Comparison of ENCODE assay signal across 32 mouse cellular contexts in the genomic region with DNA sequence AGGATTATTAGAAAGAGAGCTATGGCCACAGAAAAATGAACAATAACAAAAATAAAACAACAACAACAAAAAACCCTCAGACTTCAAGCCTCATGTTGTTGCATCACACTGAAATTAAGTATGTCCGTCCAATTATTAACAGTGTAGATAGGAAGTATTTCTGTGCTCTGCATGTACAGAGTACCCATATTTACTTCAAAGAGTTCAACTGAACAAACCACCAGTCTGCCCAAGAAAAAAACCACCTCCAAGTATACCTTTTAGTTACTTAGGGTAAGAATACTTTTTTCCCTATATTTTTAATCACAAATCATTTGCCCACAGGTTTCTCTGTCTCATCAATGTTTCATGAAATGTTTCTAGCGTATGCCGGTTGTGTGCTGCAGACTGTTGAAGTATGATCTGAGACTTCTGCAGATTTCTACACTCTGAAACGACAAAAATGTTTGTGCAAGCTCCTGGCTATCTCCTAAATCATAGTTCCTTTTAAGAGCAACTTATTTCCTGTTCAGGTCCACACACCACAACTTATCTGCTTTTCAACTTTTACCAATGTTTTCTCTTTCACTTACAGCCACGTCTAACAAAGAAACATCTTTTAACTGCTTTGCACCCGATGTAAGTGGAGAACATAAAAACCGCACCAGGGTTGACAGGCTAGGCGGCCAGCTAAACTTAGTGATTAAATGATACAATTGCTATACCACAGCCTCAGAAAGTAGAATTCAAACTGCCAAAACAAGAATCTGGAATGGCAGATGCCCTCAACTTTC.
DNase-seq lines count a peak whose midpoint lies in the region; ATAC-seq and TF ChIP-seq lines count a peak whose summit lies in the region.
"Had no signal": no experiment of that assay in that cellular context is flagged by ENCODE, and none has a peak within 500 bp of the region (broad histone marks: within the 10 kb centered on the region; RNA-seq: fewer than 3 reads in every experiment).

No protein-coding gene starts in this region.

- no peaks in the 10 kb centered on the region for H3K27me3 ChIP-seq in MEL (ENCODE audit: control insufficient read depth in 1 of 2, insufficient read depth in 2 of 2, low read length in 2 of 2)
- H3K27me3 ChIP-seq: CH12.LX; limb, embryonic 15.5 days had no signal

- DNase-seq in 416B (ENCODE audit: low read depth) (peak; percentile 70), MEL (ENCODE audit: low read depth, low spot score) (peak; percentile 17)
- DNase-seq in spleen, adult 18-20 months, result no peak
- no peak for DNase-seq in gastrocnemius, postnatal 10 days
- DNase-seq in frontal cortex, postnatal 14 days (ENCODE audit: low spot score in 2 of 2), result no peak
- DNase-seq: adrenal gland, postnatal 25 days; cerebellum, adult 11-12 months; cerebellum, adult 9-11 months; gastrocnemius, postnatal 14 days; heart, adult 11 months; heart, postnatal 36 days; kidney, adult 2 months; kidney, postnatal 36 days; layer of hippocampus, postnatal 36 days; left cerebral cortex, postnatal 4 days; lung, adult 2 months; lung, postnatal 10 days; right cerebral cortex, postnatal 4 days; thymus, postnatal 14 days had no signal

- no peak for TF ChIP-seq CTCF in MEL (IDR thresholded peaks at IDR 0.05 in 2 of 3, conservative IDR thresholded peaks at IDR 0.05 in 1 of 3; ENCODE audit: control insufficient read depth in 1 of 3, insufficient read depth in 1 of 3, low read depth in 2 of 3, low read length in 3 of 3, poor library complexity in 1 of 3, severe bottlenecking in 1 of 3)

- no peaks in the 10 kb centered on the region for H3K79me2 ChIP-seq in MEL (ENCODE audit: control insufficient read depth, insufficient read depth, low read length, poor library complexity)

- H3K9me3 ChIP-seq in MEL (replicated peaks; ENCODE audit: insufficient read depth, low read length), result no peaks in the 10 kb centered on the region
- H3K9me3 ChIP-seq: embryonic facial prominence, embryonic 13.5 days; heart, embryonic 10.5 days; hindbrain, embryonic 13.5 days; limb, embryonic 15.5 days; neural tube, embryonic 12.5 days had no signal

- no peak for TF ChIP-seq RAD21 in MEL (IDR thresholded peaks at IDR 0.05; ENCODE audit: low read depth, low read length)

- ATAC-seq in hematopoietic stem cell, adult 5-6 weeks (replicated peaks in 1 of 2; ENCODE audit: insufficient read depth in 1 of 2, low FRiP score in 2 of 2, low TSS enrichment in 1 of 2, low read depth in 1 of 2, poor library complexity in 2 of 2, severe bottlenecking in 2 of 2), result peak; percentile 32 to 69; a peak in 3 of 4 replicates
- peak; percentile 44; the same call in 1 of the 2 replicates for ATAC-seq in megakaryocyte-erythroid progenitor cell, adult 5-6 weeks (replicated peaks; ENCODE audit: low FRiP score, low TSS enrichment, poor library complexity, severe bottlenecking)
- ATAC-seq: forebrain, embryonic 16.5 days; midbrain, embryonic 16.5 days had no signal

- H3K9ac ChIP-seq in MEL (ENCODE audit: control insufficient read depth, low read depth, low read length, poor library complexity, severe bottlenecking), result no peak overlapping the region
- H3K9ac ChIP-seq: embryonic facial prominence, embryonic 13.5 days; hindbrain, embryonic 13.5 days; limb, embryonic 15.5 days; liver, embryonic 14.5 days; neural tube, embryonic 12.5 days had no signal

- H3K36me3 ChIP-seq in MEL (ENCODE audit: control insufficient read depth in 1 of 2, insufficient read depth in 2 of 2, low read length in 2 of 2), result peaks cover 0 to 4% of the 10 kb centered on the region in 2 experiments; a peak in 2 of 4 replicates
- H3K36me3 ChIP-seq: embryonic facial prominence, embryonic 13.5 days; heart, embryonic 10.5 days; hindbrain, embryonic 13.5 days; limb, embryonic 15.5 days; neural tube, embryonic 12.5 days had no signal

- no peak overlapping the region for H3K27ac ChIP-seq in MEL (ENCODE audit: control insufficient read depth, low read depth, low read length)
- H3K27ac ChIP-seq: embryonic facial prominence, embryonic 13.5 days; heart, embryonic 10.5 days; hindbrain, embryonic 13.5 days; layer of hippocampus, adult 2 months; limb, embryonic 15.5 days; liver, embryonic 14.5 days; macrophage; neural tube, embryonic 12.5 days had no signal

- no peak for TF ChIP-seq POLR2A in MEL (IDR thresholded peaks at IDR 0.05; ENCODE audit: control insufficient read depth in 1 of 2, insufficient read depth in 1 of 2, low read depth in 1 of 2, low read length in 2 of 2, poor library complexity in 1 of 2)

- peaks cover 2 to 4% of the 10 kb centered on the region in 2 experiments; a peak in 2 of 4 replicates for H3K4me1 ChIP-seq in MEL (ENCODE audit: control insufficient read depth in 1 of 2, insufficient read depth in 2 of 2, low read length in 2 of 2)
- H3K4me1 ChIP-seq: embryonic facial prominence, embryonic 13.5 days; heart, embryonic 10.5 days; hindbrain, embryonic 13.5 days; limb, embryonic 15.5 days; neural tube, embryonic 12.5 days had no signal

- TF ChIP-seq EP300 in MEL (IDR thresholded peaks at IDR 0.05; ENCODE audit: low read depth in 1 of 2, low read length in 2 of 2), result no peak

- peak overlapping the region in 1 of 2 experiments; percentile 12; a peak in 1 of 4 replicates for H3K4me3 ChIP-seq in MEL (ENCODE audit: control insufficient read depth in 1 of 2, insufficient read depth in 1 of 2, low read depth in 2 of 2, low read length in 2 of 2)
- H3K4me3 ChIP-seq: embryonic facial prominence, embryonic 13.5 days; heart, embryonic 10.5 days; hindbrain, embryonic 13.5 days; layer of hippocampus, adult 2 months; limb, embryonic 15.5 days; neural tube, embryonic 12.5 days had no signal

TF ChIP-seq in MEL, 35 proteins besides CTCF, POLR2A, EP300 and RAD21:
- TF ChIP-seq SMC3 (IDR thresholded peaks at IDR 0.05; ENCODE audit: low read depth, low read length) (no peak), MAX (IDR thresholded peaks at IDR 0.05; ENCODE audit: low read length) (no peak), CHD2 (IDR thresholded peaks at IDR 0.05; ENCODE audit: low read length) (no peak), GABPA (IDR thresholded peaks at IDR 0.05; ENCODE audit: low read depth, low read length) (no peak), SIN3A (IDR thresholded peaks at IDR 0.05; ENCODE audit: low read length) (no peak), MEF2A (IDR thresholded peaks at IDR 0.05; ENCODE audit: extremely low read depth, insufficient replicate concordance, low read depth, low read length, poor library complexity, severe bottlenecking) (no peak), KAT2A (conservative IDR thresholded peaks at IDR 0.05; ENCODE audit: low read depth, low read length) (no peak), ZC3H11A (IDR thresholded peaks at IDR 0.05; ENCODE audit: low read depth, low read length) (no peak), NRF1 (IDR thresholded peaks at IDR 0.05; ENCODE audit: insufficient read depth, low read depth, low read length, poor library complexity, severe bottlenecking) (no peak), ZMIZ1 (IDR thresholded peaks at IDR 0.05; ENCODE audit: low read depth, low read length) (no peak), ELF1 (IDR thresholded peaks at IDR 0.05; ENCODE audit: low read depth, low read length) (no peak), MYC (IDR thresholded peaks at IDR 0.05; ENCODE audit: low read depth, low read length) (no peak), POLR2AphosphoS2 (IDR thresholded peaks at IDR 0.05; ENCODE audit: low read length) (no peak), ZKSCAN1 (IDR thresholded peaks at IDR 0.05; ENCODE audit: low read depth, low read length) (no peak), MAZ (IDR thresholded peaks at IDR 0.05; ENCODE audit: low read depth, low read length) (no peak), CHD1 (IDR thresholded peaks at IDR 0.05; ENCODE audit: low read depth, low read length) (no peak), USF1 (IDR thresholded peaks at IDR 0.05; ENCODE audit: low read depth, low read length) (no peak), NELFE (IDR thresholded peaks at IDR 0.05; ENCODE audit: low read depth, low read length) (no peak), TCF12 (IDR thresholded peaks at IDR 0.05; ENCODE audit: low read depth, low read length) (no peak)

Comparison
In these comparisons a context has a peak if more than half of its experiments do, and no peak if none do; other contexts are left out.
1. DNase-seq: peak in 416B (single experiment) and MEL (single experiment); none in spleen, adult 18-20 months (0 of 2), gastrocnemius, postnatal 10 days (single experiment) and frontal cortex, postnatal 14 days (0 of 2).